Mouse (Mus musculus): Measurements from ENCODE around the gene Socs2. TPM values are rescaled to one million over a fixed set of nuclear protein-coding genes. Genes with fewer than 3 reads are reported as not detected.
A peak's percentile ranks its signal among the peaks of the same experiment; 100 is the strongest.

The Socs2 gene
- total RNA-seq (2021) = 10 to 100 TPM; 33.7 to 35.5 TPM
- long read RNA-seq, experiment 1, transcript Socs2-201 (3 exons, 2,222 nt) = major isoform, 30 of 43 reads
- long read RNA-seq, experiment 1, transcript Socs2-202 (2 exons, 948 nt) = minor isoform, 5 of 43 reads
- long read RNA-seq, experiment 1, partial matches to known transcripts = 0 of 43 reads
- long read RNA-seq, experiment 1, other reads (novel, unspliced or antisense) = 7 of 43 reads
- long read RNA-seq, experiment 2, transcript Socs2-201 (3 exons, 2,222 nt) = major isoform, 20 of 35 reads
- long read RNA-seq, experiment 2, transcript Socs2-202 (2 exons, 948 nt) = minor isoform, 5 of 35 reads
- long read RNA-seq, experiment 2, partial matches to known transcripts = 1 of 35 reads
- long read RNA-seq, experiment 2, other reads (novel, unspliced or antisense) = 9 of 35 reads

DNA sequence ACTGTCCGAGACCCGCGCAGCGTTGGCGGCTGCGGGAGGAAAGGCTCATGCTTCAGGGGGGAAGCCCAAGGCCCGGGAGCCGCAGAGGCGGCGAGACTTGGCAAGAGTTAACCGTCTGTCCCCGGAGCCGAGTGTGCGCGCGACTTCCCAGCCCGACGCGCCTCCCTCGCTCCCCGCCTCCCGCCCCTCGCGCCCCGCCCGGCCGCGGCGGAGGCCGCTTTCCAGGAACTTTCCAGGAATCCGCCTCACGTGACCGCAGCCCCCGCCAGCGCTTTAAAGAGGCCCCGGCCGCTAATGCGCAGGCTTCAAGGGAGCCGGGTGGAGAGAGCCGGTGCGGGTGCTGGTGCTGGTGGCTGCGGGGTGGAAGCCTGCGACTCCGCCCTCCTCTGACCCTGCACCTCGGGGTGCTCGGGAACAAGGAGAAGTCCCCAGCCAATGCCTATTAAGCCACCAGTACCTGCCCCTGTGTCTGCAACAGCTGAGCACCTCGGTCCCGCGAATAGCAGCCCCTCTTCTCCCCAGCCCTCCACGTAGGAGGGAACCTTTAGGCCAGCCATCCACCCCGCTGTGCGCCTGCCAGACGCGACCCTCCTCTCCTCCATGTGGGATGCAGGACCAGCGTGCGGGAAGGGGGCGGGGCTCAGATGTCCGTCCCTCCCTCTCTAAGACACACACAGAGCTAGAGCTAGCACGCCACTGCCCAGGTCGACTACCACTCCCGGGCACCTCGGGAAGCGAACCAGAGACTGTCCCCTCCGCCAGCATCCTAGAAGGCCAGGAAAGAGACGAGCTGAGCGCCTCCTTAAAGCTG lies at the start of gene Socs2:
Socs2 (minus strand) TSS at position 496 of the 811 bp plus-strand sequence.
- peak; percentile 92 to 93 for DNase-seq (ENCODE audit: low spot score in 2 of 2)

DNA sequence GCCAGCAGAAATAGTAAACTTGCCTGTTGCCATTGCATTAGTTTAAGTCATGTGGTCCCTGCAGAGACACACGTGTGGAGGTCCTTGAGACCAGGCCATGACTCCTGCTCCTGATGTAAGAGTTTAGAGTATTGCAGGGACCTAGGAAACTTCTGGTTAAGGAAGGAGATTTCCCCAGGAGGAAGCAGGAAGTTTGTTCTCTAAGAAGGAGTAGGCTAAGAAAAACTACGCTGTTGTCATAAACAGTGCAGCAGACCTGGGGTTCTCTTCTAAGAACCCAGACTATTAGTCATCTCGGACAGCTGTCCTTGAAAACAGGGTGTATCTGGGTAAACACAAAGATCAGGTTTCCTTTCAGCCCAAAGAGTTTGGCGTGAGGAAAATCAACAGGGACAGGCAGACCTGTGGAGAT lies 48.5 kb upstream of the Socs2 start:
- DNase-seq (ENCODE audit: low spot score in 2 of 2) = no peak

DNA sequence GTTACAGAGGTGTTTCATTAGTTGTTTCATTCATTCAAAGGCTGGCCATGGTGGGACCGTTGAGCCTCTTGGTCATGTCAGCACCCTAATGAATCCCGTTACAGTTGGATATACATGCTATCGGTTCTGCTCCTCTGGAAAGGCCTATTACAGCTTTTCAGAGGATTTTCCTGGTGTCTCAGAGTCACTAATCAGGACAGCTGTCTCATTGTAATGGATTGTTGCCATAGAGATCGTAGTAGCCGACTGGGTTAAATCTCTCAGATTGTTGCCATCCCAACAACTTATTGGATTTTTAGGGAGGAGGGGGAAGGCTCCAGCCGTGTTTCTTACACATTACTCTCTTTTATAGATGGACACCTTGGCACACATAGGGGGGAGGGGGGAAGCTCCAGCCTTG lies 47.5 kb upstream of the Socs2 start:
- no peak for DNase-seq (ENCODE audit: low spot score in 2 of 2)

- DNase-seq (ENCODE audit: low spot score in 2 of 2) = no peak
Measured at GRCm38 (mm10) chr10:95462231-95462630, 45.3 kb upstream of the Socs2 start.

DNA sequence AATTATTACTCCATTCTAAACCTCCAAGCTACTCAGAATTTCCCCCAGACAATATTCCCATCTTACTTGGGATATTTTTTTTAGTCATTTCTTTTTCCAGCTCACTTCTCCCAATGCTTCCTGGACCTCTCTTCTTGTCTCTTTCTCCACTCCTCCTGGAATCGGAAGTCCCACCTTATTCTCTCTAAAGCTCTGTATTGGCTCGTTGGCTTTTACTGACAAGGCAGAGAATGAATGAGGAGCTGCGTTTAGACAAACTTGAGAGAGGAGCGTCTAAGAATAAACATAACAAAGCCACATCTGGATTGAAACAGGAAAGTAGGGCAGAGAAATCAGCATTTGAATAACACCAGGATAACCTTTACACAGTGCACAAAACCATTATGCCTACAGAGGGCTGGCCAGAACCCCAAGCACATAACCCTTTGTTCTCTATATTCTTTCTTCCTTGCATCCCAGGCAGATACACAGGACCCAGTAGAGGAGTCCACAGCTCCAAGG lies 44.1 kb upstream of the Socs2 start:
- no peak for DNase-seq (ENCODE audit: low spot score in 2 of 2)

DNA sequence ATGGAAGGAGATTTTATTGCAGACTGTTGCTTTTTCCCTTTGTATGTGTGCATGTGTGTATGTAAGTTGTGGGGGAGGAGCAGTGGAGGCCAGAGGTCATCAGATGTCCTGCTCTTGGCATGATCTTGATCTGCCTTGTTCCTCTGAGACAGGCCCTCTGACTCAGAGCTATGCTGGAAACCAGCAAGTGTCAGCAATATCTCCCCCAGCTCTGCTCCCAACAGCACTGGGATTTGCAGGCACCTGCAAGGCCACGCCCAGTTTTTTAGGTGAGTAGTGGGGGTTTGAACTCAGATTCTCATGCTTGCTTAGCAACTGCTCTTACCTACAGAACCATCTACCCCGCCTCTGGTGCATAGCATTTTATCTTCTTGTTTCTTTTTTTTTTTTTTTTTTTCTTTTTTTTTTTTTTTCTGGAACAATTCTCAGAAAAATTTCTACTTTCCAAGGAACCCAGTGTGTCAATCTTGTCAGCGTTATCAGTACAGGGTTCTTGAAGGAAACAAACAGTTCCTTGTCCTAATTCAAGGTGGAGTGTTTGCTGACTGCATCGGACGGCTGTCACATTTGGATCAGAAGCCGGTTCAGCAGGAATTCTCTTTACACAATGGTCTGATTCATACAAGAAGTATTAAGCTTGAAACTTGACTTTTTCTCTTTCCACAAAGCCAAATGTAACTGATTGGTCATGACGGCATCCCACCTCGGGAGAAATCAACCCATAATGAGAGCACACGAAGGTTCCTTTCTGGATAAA lies 41.2 kb upstream of the Socs2 start:
- DNase-seq (ENCODE audit: low spot score in 2 of 2) = no peak

GRCm38 (mm10) chr10:95457367-95458049 lies 40.5 kb upstream of the Socs2 start:
- no peak for DNase-seq (ENCODE audit: low spot score in 2 of 2)

DNA sequence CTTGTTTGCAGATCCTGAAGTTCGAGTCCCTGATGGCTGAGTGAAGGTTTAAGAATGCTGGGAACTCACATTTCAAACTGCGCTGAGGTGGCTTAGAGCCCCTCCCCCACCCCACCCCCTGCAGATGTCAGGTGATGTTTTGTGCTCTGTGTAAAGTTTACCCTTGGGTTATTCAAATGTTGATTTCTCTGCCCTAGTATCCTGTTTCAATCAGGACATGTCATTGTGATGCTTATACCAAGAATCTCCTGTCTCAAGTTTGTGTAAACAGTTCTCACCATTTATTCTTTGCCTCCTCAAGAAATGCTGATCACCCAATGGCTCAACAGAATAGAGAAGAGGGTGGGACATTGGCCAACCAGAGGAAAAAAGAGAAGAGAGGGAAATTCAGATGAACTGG lies 39.1 kb upstream of the Socs2 start:
- DNase-seq (ENCODE audit: low spot score in 2 of 2) = no peak

- no peak for DNase-seq (ENCODE audit: low spot score in 2 of 2)
Measured at GRCm38 (mm10) chr10:95453282-95453681, 36.3 kb upstream of the Socs2 start.

DNA sequence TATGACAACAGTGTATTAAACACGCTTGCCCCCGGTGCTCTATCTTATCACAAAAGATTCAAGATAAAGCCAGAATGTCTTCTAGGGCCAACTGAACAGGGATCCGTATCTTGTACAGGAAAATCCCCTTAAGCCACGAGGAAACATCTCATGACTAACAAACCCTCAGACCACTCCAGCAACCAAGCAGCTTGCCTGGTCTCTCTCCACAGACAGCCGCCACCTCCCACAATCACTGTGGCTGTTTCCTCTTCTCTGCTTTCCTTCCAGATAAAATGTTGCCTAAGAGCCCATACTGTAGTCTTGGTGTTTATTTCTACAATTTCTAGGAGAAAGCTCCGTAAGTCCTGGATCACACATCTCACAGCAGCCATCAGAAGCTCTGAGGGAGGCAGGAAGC lies 32.1 kb upstream of the Socs2 start:
- DNase-seq (ENCODE audit: low spot score in 2 of 2) = no peak

DNA sequence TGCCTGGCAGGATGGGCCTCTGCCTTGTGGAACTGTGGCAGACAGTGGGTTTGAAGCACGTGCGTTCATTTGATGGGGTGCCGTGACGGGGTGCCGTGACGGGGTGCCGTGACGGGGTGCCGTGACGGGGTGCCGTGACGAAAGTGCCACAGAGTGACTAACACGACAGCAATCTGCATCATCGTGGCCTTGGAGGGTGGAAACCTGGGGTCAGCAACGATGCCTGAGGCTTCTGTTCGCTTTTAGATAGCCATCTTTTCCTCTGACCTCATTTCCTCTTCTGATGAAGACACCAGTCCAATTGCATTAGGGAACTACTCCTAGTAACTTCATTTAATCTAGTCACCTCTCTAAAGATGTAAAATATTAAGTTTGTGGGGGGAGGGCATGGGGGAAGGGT lies 31.0 kb upstream of the Socs2 start:
- DNase-seq (ENCODE audit: low spot score in 2 of 2) = no peak

DNA sequence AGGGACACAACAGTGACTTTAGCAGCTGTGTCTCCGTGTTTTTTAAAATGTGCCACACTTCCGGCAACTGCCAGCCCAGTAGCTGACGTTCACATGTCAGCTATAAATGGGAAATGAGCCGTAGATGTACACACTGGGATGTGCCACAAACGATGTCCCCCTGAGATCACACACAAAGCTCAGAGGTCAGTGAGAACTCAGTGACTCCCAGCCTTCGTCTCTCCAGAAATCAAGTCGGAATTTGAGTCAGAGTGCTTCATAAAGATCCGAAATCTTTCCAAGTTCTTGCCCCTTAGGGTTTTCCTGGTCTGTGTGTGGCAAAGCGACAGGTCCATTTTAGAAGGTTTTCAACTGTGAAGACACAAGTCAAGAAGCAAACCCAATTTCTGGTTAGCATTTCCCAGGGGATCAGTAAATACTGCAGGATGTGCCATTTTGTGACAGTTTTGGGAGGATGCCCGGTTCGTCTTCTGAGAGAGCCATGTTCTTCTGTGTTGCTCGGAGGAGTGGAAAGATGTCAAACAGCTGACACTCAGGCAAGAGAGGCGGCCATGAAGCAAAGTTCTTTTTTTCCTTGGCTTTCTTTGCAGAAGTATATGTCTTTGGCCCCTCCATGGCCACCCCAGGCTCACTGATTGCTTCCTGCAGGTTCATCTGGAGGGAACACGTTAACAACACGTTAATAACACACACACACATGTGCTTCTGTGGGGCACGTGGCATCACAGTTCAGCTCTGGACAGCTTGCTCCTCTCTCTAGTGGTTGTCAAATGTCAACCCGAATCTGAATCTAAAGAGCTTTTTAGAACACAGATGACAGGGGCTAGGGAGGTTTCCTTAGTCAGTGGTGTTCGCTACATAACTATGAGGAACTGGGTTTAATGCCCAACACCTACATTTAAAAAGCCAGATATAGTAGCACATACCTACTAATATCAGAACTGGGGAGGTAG lies 28.4 kb upstream of the Socs2 start:
- peak in 1 of 2 experiments; percentile 15 for DNase-seq (ENCODE audit: low spot score in 2 of 2)

- no peak for DNase-seq (ENCODE audit: low spot score in 2 of 2)
Measured at GRCm38 (mm10) chr10:95442334-95442733, 25.4 kb upstream of the Socs2 start.

- no peak for DNase-seq (ENCODE audit: low spot score in 2 of 2)
Measured at GRCm38 (mm10) chr10:95440566-95440965, 23.6 kb upstream of the Socs2 start.

DNA sequence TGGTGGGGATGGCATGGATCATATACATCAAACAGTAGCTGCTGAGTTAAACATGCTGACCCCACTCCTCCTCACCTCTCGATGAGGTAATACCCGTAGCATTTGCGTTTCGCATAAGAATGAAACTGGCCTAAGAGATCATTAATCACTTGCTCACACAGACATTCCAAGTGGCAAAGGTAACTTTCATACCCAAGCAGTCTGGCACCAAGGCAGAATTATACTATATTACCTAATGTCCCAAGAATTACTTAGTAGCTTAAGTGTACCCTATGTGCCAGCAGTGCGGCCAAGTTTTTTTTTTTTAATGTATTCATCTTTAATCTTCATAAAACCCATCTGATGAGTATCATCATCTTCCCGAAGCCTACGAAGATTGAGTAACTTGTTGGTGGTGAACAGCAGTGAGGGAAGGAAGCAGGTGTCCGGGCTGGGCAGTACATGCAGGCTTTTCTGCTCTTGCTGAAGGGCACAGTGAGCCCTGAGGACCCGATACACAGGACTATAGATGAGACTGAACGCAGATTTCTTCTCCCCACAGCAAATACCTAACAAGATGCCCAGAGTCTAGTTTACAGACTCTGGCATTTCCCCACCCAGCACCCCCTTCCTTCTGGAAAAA lies 22.8 kb upstream of the Socs2 start:
- no peak for DNase-seq (ENCODE audit: low spot score in 2 of 2)

- no peak for DNase-seq (ENCODE audit: low spot score in 2 of 2)
Measured at GRCm38 (mm10) chr10:95438941-95439340, 22.0 kb upstream of the Socs2 start.

DNA sequence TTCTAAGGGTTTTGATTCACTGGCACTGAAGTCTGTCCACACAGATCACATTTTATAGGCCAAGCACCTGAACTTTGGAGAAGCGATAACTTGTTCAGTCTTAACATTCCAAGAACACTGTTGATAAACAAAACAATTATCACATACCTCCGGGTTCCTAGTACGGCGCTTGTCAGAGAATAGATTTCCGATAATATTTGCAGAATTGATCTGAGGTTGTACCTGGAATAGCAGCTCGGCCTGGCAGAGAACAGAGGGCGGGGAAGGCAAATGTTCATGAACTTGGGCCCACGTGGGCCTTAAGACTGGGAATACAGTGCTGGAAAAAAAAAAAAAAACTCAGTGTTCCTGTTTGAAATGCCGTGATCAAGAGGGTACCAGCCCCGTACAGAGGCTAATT lies 13.3 kb upstream of the Socs2 start:
- no peak for DNase-seq (ENCODE audit: low spot score in 2 of 2)

- DNase-seq (ENCODE audit: low spot score in 2 of 2) = no peak
Measured at GRCm38 (mm10) chr10:95429111-95429510, 12.1 kb upstream of the Socs2 start.

All from gastrocnemius, postnatal 4 days (tissue).